Mouse (Mus musculus) heart, postnatal 36 days (tissue): Measurements from ENCODE around the gene Misp. TPM values are rescaled to one million over a fixed set of nuclear protein-coding genes. Genes with fewer than 3 reads are reported as not detected.
A peak's percentile ranks its signal among the peaks of the same experiment; 100 is the strongest.

Source experiments
- DNase-seq, 2 experiments: peaks; one replicate each; pipeline ENCODE4 v3.0.0; 2021 to 2022
- intact Hi-C: fragments of 180-260 bp; cut with DNase I; formaldehyde crosslinking; loops from one replicate; pipeline ENCODE4 v1.15.1; 2025
- microRNA-seq, 2 experiments: library from miRNA; unstranded; fragments of <30 nt; microRNA quantifications; one replicate each; pipeline ENCODE4 v1.2.0; 2021; ENCODE audit warnings: borderline number of aligned reads in 2 of 2
- total RNA-seq, 2 experiments: library from RNA; stranded (reverse); gene quantifications; 2 replicates each; pipeline ENCODE4 v1.2.3; 2021

Gene Misp
- total RNA-seq, 2 experiments from 2014 or later: 0.62 TPM; not detected in 1

DNA sequence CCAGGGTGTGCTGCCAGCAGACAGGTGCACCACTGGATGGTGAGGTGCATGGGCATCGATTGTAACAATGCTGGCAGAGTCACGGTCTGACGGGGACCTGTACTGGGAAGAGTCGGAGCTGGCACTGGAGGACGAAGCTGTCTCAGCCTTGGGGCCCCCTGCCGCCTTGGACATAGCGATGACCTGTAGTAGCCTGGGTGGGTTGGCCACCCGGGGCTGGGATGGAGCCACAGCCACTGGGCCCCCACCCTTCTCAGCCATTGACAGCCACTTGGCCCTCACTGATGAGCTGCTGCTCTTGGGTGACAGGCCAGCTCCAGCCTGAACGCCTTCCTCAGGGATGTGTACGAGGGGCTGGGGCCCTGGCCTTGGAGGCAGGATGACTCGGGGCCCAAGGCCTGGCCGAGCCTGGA is 44.4 kb downstream of the Misp start:
- intact Hi-C loops: no loop called here

DNA sequence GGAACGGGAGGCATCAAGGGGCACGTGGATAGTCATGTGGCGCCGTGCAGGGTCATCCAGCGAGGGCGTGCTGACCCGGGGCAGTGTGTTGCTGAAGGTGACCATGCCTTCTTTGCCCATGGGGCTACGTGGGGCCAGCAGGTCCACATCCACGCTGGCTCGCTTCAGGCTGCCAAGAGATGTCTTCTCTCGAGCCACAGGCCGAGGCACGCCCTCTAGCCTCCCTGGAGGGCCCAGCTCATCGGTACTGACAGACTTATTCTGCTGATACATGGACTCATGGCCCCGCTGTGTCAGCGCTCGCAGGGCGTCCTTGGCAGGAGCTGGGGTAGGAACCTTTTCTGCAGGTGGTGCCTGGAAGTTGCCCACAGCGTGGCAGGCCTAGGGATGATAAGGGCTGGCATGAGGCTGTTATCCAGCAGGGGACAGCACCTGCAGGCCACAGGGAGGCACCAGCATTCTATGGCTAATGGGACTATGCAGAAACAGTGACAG is 45.1 kb downstream of the Misp start:
- no peak for DNase-seq
- intact Hi-C loops: no loop called here

More for the DNA sequence above, 44.4 kb downstream of the Misp start:
- DNase-seq: no peak

GRCm38 (mm10) chr10:79866601-79867000 is 45.8 kb downstream of the Misp start:
- no peak for DNase-seq
- intact Hi-C loops: no loop called here

- intact Hi-C loops: no loop called here
- no peak for DNase-seq
Observed at GRCm38 (mm10) chr10:79871845-79872244, 51.1 kb downstream of the Misp start.

DNA sequence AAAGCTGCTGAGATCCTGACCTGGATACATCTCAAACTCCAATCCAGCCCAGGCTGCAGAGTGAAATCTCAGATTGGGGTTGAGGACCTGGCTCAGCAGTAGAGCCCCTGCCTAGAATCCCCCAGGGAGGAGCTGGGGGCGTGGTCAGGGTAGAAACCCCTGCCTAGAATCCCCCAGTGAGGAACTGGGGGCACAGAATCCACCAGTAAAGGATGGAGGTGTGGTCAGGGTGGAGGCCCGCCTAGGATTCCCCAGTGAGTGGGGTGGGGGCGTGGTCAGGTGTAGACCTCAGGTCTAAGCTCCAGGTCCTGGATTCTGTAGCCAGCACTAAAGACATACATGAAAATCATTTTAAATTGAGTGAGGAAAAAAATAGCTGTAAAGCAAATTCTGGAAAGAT is 52.1 kb downstream of the Misp start:
- DNase-seq: no peak
- intact Hi-C loops: no loop called here

DNA sequence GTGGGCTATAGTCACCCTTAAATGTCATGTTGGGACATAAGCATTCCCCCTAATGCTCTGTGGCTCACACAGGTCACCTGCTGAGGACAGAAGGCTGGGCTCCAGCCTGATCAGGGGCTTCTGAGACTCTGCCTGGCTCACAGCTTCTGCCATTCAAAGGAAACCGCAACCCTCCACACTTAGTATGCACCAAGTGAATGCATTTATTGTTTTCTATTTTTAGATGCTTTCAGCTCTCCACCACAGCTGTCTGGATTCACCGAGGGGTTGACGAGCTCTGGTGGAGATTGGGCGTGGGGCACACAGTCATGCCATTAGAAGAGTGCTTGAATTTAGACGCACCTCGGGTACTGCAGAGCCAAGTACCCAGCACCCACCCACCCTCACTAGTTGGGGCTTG is 52.5 kb downstream of the Misp start:
- no peak for DNase-seq
- intact Hi-C loops: no loop called here

DNA sequence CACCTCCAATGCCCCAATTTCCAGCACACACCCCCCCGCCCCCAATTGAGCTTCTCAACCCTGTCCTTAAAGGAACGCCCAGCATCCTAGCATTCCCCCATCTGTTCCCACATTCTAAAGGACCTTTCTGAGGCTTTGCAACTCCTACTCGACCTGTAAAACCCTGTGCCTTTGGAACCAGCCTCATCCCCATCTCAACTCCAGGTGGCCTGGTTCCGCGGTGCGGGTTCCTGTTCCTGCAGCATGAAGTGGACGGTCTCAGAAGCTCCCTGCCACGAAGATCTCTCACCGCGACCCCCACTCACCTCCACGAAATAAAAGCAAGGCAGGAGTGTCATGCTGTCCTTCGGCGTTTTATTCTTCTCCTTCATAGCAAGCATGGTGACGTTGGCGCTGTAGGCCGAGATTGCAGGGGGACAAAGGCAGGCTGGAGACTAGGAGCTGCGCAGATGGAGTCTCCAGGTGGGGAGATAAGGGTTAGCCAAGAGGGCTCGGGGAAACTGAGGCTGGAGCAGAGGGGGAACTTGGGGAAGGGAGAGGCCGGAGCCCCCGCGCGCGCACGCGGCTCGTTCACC is 53.0 kb downstream of the Misp start:
- no peak for DNase-seq
- intact Hi-C loops: no loop called here

DNA sequence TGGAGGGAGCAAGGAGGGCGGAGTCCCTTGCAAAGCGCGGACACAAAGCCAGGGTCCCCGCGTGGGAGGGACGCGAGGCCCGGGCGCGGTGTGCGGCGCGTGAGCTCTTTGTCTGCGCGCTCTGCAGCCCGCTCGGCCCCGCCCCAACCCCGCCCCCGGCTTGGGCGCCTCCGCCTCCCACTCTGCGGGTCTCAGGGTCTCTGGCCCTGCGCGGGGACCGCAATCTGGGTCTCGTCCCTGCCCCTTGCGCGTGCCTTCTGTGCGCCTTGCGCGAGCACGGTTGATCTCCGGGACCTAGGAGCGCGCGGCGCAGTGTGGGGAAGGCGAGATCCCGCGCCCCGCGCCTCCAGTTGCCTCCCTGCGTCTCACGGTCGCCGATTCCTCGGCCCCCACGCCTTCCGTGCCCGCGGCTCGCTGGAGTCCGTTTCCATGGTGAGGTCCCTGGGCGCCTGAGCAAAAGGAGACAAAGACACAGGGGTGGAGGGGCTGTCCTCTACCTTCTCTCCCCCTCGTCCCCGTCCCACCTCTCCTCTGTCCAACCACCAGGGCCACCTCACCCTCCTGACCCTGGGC is 53.6 kb downstream of the Misp start, which contains the start of the genes Prtn3 and Plppr3:
Gene Prtn3 (plus strand): TSS at position 187 of the 573 bp plus-strand sequence.
Gene Plppr3 (minus strand): TSS at position 345 of the 573 bp plus-strand sequence.
- no peak for DNase-seq
- intact Hi-C loops: no loop called here

DNA sequence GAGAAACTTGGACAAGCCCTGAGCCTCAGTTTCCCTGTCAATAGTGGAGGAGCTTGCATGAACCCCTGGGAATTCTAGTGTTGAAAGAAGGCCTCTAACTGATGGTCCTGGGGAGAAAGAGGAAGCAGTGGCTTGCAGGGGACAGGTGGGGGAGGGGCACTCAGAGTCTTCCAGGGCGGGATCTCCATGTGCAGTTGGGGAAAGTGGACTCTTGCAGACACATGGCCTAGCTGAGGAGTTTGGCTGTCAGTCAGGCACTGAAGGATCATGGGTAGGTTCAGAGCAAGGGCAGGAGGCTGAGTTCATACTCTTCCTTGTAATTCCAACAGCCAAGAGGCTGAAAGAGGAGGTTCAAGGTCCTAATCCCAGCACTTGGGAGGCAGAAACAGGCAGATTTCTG is 56.4 kb downstream of the Misp start:
- intact Hi-C loops: no loop called here
- DNase-seq: no peak

DNA sequence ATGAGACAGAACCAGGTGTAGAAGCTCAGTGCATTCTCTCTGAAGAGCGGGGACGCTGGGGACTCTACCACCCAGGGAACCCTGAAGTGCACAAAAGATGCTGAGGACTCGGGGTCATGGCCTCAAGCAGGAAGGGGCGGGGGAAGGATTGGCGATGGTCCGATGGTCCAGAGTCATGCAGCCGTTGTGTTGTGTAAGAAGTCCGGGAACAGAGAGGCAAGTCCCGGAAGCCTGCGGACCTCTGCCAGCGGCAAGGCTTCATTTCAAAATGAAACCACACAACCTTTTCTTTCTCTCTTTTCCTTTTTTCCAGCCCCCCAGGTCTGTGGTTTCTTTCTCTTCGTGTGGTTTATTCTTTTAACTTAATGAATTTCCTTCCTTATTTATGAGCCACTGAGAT is 57.0 kb downstream of the Misp start:
- intact Hi-C loops: no loop called here
- peak in 1 of 2 experiments; percentile 60 for DNase-seq

DNA sequence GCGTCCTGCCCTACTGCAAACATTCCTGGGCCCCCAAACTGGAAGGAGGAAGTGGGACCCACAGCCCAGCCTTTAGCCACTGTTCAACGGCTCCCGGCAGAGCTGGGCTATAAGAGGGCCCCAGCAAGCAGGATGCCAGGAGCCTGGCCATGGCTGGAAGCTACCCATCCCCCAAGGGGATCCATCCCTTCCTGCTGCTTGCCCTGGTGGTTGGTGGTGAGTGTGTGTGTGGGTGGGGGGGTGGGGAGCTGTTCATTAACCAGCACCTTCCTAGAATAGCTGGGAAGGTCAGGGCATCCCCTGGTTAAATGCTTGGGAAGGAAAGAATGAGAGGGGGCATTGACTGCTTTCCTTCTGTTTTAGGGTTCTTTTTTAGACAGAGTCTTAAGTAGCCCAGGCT is 58.7 kb downstream of the Misp start:
- intact Hi-C loops: no loop called here
- DNase-seq: no peak

Small RNAs within 50 kb of the gene (microRNA-seq; reads per million reads assigned to microRNA genes)
- 0 reads per million in 2 experiments for gene Mir6910

Other genes starting within 250 kb of the Misp start
- not detected for gene Theg, start 233.7 kb upstream of the Misp start, total RNA-seq
- gene C2cd4c, start 207.0 kb upstream of the Misp start, total RNA-seq: under 1 TPM in 1 of 2 experiments, not detected in 1; 0.08 TPM
- gene Shc2, start 183.1 kb upstream of the Misp start, total RNA-seq: 1 to 10 TPM; 1.9 to 2.5 TPM
- not detected for gene Odf3l2, start 175.3 kb upstream of the Misp start, total RNA-seq
- gene Madcam1, start 156.4 kb upstream of the Misp start, total RNA-seq: not detected
- gene Tpgs1, start 151.6 kb upstream of the Misp start, total RNA-seq: 10 to 100 TPM; 18.1 to 19.9 TPM
- 100 to 1,000 TPM; 178 to 198 TPM for gene Cdc34, start 138.8 kb upstream of the Misp start, total RNA-seq
- 1 to 10 TPM; 6.5 to 8.4 TPM for gene Gzmm, start 132.0 kb upstream of the Misp start, total RNA-seq
- 1,000 to 10,000 TPM; 1,389 to 1,395 TPM for gene Bsg, start 116.5 kb upstream of the Misp start, total RNA-seq
- 10 to 100 TPM; 20.0 to 26.8 TPM for gene Hcn2, start 104.4 kb upstream of the Misp start, total RNA-seq
- gene Polrmt, start 74.4 kb upstream of the Misp start, total RNA-seq: 10 to 100 TPM; 42.3 to 48.0 TPM
- gene Fgf22, start 65.9 kb upstream of the Misp start, total RNA-seq: not detected
- 10 to 100 TPM; 23.6 to 24.6 TPM for gene Rnf126, start 54.0 kb upstream of the Misp start, total RNA-seq
- gene Fstl3, start 43.7 kb upstream of the Misp start, total RNA-seq: 1 to 10 TPM; 4.2 to 4.3 TPM
- gene Prss57, start 30.0 kb upstream of the Misp start, total RNA-seq: not detected
- gene Palm, start 27.4 kb upstream of the Misp start, total RNA-seq: 10 to 100 TPM; 56.0 to 87.0 TPM
- 10 to 100 TPM; 50.9 to 51.2 TPM for gene Ptbp1, start 33.4 kb downstream of the Misp start, total RNA-seq
- not detected for gene Prtn3, start 53.5 kb downstream of the Misp start, total RNA-seq
- not detected for gene Plppr3, start 53.6 kb downstream of the Misp start, total RNA-seq
- not detected for gene Elane, start 65.3 kb downstream of the Misp start, total RNA-seq
- gene Cfd, start 69.9 kb downstream of the Misp start, total RNA-seq: 10 to 100 TPM; 11.6 to 63.9 TPM
- gene Med16, start 87.9 kb downstream of the Misp start, total RNA-seq: 10 to 100 TPM; 53.0 to 53.2 TPM
- not detected for gene Gm26602, start 89.9 kb downstream of the Misp start, total RNA-seq
- under 1 TPM; 0.17 to 0.38 TPM for gene Kiss1r, start 96.0 kb downstream of the Misp start, total RNA-seq
- gene R3hdm4, start 100.2 kb downstream of the Misp start, total RNA-seq: 10 to 100 TPM; 81.0 to 88.1 TPM
- 1 to 10 TPM; 1.9 to 2.6 TPM for gene Arid3a, start 106.1 kb downstream of the Misp start, total RNA-seq
- gene Wdr18, start 139.2 kb downstream of the Misp start, total RNA-seq: 10 to 100 TPM; 25.6 to 28.8 TPM
- gene Grin3b, start 149.7 kb downstream of the Misp start, total RNA-seq: under 1 TPM; 0.27 to 0.28 TPM
- gene Tmem259, start 163.3 kb downstream of the Misp start, total RNA-seq: 100 to 1,000 TPM; 107 to 120 TPM
- 10 to 100 TPM; 29.9 to 30.6 TPM for gene Cnn2, start 167.6 kb downstream of the Misp start, total RNA-seq
- 1 to 10 TPM; 7.7 to 7.9 TPM for gene Abca7, start 175.5 kb downstream of the Misp start, total RNA-seq
- gene Arhgap45, start 195.7 kb downstream of the Misp start, total RNA-seq: 1 to 10 TPM; 4.1 to 5.9 TPM
- 10 to 100 TPM; 88.5 to 96.4 TPM for gene Polr2e, start 218.8 kb downstream of the Misp start, total RNA-seq
- gene Gpx4, start 226.2 kb downstream of the Misp start, total RNA-seq: 100 to 1,000 TPM; 863 to 871 TPM